Mouse (Mus musculus): ENCODE measurements at regions not wholly inside any gene's neighbourhood (a gene's known extent, or its start where the extent isn't known, plus 50 kb on each side); places are given as distances from the start of the nearest gene placed in this dataset.

DNA sequence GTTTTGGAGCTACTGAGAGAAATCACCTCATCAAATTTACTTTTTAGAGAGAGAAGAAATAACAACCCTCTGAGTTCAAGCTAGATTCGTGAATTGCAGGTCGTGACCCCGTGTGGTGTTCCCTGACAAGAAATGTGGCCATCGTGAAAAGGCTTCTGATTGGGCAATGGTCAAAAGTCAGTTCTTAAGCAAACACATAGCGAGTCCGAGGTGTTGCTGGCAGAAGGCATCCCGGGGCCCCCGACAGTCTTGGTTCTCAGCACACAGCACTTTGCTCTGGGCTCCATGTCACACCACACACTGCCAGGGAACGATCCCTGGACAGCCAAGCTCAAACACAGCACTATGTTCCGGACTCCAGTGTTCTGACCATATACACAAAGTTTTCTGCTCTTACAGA is 320.0 kb downstream of the Etnk1 start:
- no peak for DNase-seq (ENCODE audit: low read depth)

DNA sequence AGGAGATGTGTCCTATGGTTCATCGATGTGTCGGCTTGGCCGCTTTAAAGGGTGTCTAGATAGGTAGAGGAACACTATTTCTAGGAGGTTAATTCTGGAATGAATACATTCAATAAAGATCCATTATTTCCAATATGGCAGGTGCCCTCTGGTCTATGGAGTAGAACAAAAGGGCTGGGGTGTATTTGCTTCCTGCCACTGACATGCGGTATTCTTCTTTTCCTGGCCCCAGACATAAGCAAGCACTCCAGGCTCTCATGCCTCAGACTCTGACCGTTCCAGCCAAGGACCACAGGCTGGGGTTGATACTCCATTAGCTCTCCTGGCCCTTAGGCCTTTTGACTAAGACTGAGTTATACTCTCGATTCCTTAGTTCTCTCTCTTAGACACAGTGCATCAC is 323.0 kb downstream of the Etnk1 start:
- no peak for DNase-seq (ENCODE audit: low read depth)

DNA sequence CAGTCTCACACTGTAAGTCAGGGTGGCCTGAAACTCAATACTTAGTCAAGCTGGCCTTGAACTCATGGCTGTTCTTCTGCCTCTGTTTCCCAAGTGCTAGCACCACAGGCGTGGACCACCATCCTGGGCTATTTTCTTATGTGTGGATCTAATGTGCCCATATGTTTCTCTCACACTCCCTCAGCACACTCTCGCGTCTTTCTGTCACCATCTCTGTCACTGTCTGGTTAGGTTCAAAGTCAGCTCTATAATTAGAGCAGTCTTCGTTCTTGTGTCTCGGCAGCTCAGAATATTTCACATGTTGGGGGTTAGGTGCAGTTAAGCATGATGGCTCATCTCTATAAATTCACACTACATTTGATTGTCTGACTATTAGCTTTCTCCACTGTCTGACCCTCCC is 324.4 kb downstream of the Etnk1 start:
- no peak for DNase-seq (ENCODE audit: low read depth)

DNA sequence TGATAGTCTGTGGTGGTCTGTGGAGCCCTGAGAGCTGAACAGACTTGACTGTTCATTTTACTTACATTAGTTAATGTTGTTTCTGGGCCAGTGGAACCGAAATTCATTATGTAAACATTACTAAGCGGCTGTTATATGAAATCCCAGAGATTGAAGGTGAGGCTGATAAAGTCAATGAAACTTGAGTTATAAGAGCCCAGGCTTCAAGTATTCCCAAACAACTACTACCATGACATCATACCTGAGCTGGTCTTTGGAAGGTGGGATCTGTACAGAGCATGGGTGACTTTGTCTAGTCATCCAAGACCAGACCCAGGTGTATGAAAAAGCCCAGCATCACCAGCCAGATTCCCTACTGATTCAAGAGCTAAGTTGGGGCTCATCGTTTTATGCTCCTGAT is 326.5 kb downstream of the Etnk1 start:
- DNase-seq (ENCODE audit: low read depth), result no peak

DNA sequence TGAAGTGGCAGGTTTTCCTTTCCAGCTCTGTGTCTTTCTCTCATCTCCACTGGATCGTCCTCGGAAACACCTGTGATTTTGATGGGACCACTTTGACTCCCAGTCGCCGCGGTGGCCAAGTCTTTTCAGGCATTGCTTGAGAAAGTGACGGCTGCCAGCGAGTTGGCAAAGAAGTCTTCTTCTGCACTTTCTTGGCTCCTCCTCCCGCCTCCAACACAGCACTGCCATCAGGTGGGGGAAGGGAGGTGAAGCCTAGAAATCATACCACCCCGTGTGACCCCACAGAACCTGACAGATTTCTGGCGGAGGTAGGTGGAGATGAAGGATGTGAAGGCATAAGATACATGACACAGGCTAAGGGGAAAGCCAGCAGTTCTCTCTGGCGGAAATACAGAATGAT is 327.3 kb downstream of the Etnk1 start:
- no peak for DNase-seq (ENCODE audit: low read depth)

DNA sequence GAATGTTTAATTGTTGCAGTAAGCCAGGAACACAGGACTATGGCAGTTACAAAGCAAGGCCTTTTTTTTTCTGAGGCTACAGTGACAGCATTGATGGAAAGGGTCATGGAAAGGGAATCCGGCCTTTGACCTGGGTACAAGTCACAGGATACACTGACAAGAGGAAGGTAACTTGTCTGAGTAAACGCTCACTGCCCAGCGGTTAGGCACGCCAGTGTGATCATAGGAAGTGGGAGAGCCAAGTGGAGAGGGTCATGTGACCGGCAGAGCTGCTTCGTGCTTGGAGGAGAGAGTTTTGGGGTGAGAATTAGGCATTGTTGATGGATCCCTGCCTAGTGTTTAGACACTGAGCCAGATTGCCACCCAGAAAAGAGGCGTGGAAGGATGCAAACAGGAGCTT is 327.9 kb downstream of the Etnk1 start:
- DNase-seq (ENCODE audit: low read depth), result no peak

DNA sequence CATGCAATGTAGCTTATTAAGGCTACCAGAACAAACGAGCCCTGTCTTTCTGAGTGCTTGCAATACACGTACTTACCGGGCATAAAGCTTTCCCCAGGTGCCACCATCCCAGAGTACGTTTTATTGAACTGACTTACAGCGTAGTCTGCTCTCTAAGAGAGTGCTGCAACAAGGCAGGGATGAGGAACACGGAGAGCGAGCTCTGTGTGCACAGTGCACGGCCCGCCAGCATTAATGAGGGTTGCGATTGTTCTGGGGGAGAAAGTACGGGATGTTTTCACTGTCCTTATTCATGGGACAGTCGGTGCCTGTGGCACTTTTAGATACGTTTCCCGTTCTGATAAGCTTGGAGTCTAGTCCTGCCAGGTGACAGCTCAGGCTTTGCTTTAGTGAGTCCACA is 331.7 kb downstream of the Etnk1 start:
- no peak for DNase-seq (ENCODE audit: low read depth)

DNA sequence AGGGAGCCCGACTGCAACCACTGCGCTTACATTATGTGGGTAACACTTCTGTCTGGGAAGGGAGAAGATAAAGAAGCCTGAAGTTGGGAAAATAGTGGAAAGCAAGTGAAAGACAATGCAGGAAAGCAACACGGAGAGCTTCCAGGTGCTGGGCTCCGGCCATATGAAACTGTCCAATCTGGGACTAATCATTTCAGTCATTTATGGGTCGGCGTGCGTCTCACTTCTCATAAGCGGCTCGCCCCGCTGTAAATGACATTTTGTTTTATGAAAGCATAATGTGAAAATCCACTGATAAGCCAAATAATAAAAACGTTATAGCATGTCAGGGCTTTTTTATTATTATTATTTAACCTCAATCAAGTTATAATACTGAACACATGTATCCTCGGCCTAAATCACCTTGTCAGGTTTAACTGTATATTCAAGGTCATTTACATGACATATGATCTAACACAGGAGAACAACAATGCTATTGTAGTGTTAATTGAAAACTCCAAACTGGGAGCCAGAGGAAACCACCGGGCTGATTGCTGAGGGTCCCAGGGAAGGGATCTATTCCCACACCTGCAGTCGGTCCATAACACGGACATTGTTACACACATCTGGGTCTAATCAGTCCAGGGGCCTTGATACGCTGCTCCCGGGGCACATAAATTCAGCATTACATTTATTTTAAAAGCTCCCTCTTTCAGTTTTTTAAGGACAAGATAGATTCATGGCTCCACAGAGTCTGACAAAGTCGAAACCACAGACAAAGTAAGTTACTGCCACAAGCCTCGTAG is 332.4 kb downstream of the Etnk1 start:
- no peak for DNase-seq (ENCODE audit: low read depth)

DNA sequence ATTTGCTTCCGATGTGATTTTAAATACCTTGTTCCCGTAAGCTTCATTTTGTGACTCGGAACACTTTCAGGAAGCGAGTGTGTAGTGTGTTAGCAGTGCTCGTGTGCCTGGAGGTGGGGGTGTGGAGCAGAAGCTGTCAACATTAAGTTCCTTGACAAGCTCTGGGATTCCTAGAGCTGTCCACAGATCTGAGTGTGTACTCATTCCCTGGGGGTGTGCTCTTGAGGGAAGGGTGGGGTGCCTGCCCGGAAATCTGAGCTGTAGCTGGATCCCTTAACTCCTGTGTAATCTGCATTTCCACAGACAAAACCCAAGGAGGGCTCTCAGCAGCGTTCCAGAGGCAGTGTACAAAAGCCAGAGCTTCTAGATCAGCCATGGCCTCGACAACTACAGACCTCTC is 335.8 kb downstream of the Etnk1 start:
- DNase-seq (ENCODE audit: low read depth), result peak; percentile 57

DNA sequence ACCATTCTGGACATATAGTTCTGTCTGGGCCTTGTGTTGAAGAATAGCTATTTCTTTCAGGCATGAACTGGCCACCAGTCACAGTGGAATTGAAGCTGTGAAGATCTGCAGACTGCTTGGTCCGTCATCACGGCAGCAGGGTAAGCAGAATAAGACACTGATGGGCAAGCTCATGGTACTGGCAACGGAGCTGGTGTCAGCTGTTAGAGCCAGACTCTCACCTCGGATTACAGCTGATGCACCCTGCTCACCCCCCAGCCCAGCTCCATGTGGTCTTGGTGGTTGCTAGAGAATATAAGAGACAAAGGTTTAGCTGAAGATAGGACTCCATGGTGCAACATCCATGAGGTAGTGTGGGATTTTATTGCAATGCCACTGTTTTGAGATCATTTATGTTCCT is 336.9 kb downstream of the Etnk1 start:
- DNase-seq (ENCODE audit: low read depth), result no peak

DNA sequence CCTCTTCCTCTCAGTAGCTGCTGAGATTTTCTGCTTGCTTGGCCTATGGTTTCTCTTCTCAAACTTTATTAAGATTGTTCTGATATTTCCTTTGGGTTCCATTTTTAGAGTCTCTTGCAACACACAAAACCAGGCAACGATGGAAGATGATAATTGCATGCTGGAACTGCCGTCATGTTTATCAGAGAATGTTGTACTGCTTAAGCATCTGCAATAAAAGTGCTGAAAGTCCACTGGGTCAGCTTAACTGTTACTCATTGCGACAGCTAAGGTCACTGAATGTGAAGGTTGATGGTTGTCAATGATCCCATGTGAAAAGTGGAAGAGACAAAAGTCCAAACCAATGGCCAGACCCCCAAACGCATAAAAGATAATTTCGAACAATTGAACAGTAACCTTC is 346.4 kb downstream of the Etnk1 start:
- DNase-seq (ENCODE audit: low read depth), result no peak

DNA sequence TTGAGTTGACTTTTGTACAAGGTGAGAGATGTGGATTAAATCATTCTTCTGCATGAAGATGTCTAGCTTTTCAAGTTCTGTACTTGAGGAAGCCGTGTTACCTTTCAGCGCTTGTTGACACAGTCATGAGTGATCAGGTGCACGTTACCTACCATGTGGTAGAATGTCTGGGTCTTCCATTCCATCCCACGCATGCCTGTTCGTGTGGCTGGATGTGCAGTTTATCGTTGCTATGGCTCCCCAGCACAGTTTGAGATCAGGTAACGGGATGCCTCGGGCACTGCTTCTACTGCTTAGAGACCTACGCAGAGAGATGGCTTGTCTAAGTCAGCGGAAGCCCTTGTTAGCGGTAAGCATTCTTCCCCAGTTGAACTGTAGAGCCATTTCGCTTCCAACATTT is 348.1 kb downstream of the Etnk1 start:
- no peak for DNase-seq (ENCODE audit: low read depth)

DNA sequence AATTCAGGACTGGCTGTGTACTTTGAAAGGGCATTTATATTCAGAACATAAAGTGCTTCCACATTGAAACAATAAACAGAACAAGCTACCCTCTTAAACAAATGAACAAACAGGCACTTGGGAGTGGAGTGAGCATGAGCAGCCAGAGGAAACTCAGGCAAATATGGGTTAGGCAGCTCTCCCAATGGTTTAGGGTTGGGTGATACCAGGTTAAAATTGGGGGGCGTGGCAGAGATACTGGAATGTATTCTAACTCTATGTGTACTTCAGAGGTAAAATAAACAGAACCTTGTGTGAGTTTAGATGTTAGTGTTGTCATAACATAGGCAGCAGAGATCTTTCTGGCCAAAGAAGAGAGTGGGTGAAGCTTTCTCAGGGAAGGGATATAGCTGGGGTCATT is 349.7 kb downstream of the Etnk1 start:
- no peak for DNase-seq (ENCODE audit: low read depth)

DNA sequence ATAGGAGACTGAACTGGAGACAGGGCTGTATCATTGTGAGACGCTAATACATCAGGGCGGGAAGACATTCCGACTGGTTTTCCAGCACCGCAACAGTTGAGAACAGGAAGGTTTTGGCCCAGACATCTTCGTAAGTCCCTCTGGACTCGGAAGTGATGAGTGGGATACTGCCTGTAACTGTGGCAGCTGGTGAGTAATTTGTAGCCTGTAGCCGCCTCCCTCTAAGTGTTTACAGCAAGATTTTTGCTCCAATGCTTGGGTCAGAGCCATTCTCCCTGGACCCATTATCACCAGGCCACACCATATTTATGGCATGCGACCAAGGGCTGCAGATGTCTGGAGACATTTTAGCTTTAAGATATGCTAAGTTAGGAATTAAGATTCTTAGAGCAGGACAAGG is 351.5 kb downstream of the Etnk1 start:
- DNase-seq (ENCODE audit: low read depth), result peak; percentile 74

DNA sequence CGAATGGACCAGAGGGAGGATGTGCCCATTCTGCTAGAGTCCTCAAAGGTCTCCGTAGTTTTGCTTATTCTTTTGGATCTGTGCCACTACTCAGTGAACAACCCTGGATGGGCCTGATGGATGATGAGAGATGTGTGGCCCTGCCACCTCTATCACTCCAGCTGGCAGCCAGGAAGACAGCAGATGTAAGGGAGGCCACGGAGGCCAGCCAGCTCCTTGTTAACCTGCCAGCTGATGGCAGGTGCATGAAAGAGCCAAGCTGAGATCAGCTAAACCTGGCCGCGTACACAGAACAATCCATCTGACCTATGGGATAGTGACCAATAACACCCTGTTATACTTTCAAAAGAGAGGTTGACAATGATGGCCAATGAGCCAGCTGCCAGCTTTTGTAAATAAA is 352.6 kb downstream of the Etnk1 start:
- no peak for DNase-seq (ENCODE audit: low read depth)

DNA sequence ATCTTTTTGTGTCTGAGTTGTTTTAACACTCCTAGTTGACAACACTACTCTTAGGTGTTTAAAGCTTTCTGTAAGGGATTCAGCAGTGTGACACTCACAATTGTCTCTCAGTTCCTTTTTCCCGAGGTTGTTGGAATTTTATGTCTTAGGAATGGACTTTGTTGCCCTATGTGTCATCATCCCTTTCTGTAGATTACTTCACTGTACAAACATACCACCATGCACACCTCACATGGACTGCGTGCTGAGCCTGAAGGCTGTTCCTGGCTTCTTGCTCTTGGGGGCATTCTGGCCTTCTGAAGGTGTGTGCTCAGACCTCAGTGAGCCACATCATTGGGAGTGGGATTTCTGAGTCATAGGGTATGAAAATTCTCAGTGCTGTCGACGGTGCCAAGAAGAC is 358.1 kb downstream of the Etnk1 start:
- DNase-seq (ENCODE audit: low read depth), result no peak

DNA sequence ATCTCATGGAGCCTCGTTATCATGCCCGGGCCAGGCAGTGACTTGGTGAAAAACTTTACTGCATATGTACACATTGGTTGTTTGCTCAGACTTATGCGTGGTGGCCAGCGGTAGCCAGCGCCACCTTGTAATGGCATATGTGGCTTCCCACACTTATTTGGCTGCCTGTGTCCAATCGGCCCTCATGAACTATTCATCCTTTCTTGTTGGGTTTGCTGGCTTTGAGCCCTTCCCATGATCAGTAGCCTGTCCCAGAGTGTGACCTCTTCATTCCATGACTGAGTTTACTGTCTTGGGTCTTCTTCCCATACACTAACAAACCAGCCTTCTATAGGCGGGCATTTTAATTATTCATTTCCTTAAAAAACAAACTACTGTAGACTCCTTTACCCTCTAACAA is 361.9 kb downstream of the Etnk1 start:
- DNase-seq (ENCODE audit: low read depth), result no peak

DNA sequence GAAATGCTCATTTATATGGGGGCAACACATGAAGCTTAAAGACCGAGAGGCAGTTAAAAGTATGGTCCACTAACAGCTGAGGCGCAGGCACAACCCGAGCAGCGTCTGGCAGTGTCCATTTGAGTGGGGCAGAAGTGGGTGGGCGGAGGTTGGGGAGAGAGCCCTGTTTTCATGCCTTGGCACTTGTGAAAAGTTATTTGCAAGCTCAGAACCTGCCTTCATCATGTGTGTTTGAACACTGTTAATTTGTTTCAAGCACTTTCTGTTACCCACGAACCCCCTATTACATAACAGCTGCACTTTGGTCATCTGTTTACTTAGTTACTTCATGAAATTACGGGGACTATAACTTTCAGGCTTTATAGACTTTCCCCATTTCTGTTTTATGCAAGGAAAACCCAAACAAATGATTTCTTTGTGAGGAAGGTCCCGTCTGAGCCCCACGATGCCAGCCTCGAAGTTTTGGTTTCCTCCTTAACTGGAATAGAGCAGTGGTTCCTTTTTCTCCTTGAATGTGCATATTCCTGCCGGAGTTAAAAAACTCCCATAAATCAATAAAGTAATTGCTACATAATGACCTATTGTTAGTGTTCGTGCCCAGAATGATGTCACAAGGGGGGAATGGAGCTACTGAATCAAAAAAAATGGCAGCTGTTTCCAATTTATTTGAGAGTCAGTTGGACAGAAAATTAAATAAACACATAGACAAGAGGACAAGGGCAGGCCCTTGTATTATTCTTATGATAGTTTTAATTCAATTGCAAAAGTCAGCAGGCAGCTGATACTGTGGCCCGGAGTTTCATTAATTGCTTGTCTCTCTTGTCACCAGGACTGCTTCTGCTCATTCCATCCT is 363.6 kb downstream of the Etnk1 start:
- peak; percentile 89 for DNase-seq (ENCODE audit: low read depth)

DNA sequence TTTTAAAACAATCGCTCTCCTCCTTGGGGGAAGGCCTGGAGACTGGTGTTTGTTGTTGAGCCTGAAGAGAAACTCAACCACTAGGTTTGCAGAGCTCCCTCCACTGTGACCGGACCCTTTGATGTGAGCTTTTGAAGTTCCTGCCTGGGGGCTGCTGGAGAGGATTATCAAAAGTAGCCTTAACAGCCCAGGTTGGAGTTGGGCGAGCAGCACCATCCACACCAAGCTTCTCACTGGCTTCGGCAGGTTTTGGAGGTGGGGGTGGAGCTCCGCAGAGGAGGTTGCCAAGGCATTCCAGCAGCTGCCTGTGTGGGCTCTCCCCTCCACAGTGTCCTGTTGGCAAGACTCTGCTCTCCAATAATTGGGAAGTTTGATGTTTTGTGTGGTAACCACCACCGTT is 364.5 kb downstream of the Etnk1 start:
- peak; percentile 48 for DNase-seq (ENCODE audit: low read depth)

DNA sequence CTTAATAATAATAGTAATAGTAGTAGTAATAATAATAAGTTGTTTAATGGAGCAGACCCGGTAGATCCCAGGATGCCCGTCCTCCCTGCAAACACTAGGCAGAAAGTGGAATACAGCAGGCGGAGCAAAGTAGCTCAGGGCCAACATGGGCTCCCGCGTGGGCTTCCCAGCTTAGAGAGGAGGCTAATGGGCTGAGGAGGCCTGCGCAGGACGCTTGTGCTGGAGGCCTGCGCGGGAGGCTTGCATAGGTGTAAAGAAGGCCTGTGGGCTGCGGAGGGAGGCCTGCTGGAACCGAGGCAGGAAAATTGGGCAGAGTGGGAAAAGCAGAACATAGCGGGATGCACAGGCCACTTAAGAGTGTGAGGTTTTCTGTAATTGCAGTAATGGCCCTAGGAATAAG is 365.4 kb downstream of the Etnk1 start:
- no peak for DNase-seq (ENCODE audit: low read depth)

DNA sequence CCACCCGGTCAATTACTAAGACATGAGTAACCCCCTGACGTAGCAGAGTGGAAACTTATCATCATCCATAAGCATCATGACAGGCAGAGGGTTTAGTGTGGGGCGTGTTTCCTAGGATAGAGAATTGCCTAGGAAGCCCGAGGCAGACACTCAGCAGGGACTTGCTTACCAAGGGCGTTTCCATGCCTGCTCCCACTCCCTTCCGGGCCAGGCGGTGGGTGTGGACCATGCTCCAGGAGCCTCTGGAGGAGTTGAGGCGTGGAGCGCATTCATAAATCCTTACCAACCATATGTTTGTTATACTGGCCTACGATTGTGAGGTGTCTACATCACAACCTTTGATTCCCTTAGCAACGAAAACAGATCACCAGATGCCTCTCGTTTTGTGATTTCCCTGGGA is 368.2 kb downstream of the Etnk1 start:
- DNase-seq (ENCODE audit: low read depth), result peak; percentile 83

DNA sequence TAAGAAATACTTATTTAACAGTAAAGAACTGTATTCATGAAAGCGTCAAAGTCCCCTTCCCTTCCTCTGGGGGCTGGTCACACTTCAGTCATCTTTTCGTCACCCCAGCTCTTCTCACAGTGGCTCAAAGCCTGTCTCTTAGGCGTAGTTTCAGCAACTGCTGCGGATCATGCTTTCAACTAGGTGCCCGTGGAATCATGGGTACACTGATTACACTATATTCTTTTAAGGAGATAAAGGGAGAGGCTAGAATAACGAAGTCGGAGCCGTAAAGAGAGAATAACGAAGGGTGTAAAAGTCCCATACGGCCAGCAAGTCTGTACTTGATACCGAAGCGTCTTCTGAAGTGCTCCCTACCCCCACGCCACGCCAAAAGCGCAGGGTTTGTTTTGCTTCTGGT is 368.7 kb downstream of the Etnk1 start:
- DNase-seq (ENCODE audit: low read depth), result no peak

DNA sequence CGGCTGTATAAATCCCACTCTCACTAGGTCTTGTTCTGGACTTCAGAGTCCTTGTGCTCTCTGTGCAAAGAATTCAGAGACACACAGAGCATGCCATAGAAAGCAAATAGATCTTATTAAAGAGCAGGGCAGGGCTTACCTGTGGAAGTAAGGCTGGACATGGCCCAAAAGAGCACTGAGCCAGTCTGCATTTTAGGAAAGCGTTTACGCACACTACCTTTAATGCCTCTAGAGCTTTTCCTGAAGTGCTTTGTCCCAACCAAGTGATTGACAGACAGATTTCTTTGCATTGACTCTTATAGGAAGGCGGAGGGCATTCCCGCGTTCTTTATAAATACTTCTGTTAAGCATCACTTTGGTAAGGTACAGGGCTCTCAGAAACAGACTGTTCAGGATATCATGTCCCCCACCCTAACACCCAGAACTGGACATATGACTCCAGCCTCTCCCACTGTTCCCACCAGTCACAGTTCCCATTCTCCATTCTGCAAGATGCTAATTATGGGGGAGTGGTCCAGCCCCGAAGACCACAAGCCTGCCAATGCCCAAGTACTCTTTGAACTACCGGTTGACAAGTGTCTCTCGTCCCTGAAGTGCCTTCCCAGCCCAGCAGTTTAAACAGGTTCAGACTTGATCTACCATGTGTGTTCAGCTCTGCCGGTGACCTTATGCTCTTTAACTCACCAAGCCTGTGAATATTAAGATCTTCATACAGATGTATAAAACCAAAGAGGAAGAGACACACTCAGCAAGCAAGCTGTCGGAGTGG is 369.7 kb downstream of the Etnk1 start:
- DNase-seq (ENCODE audit: low read depth), result no peak

Data from NIH3T3 (cell line).